Mouse (Mus musculus) neutrophil, adult 5-6 weeks (primary cell): ENCODE measurements around the gene Mogat2. TPM values are rescaled to one million over a fixed set of nuclear protein-coding genes. Genes with fewer than 3 reads are reported as not detected.

ENCODE experiments used
- ATAC-seq: fragments of 151-379, 151-347 bp; 2 replicates; pipeline ENCODE4 v1.8.0; 2017; ENCODE audit warnings: mild to moderate bottlenecking, moderate TSS enrichment; ENCODE audit not compliant: insufficient number of reproducible peaks, poor library complexity, low FRiP score, severe bottlenecking; ENCODE audit errors: extremely low read depth
- total RNA-seq: library from RNA; stranded (forward); fragments of 200-1000 nt; gene quantifications from 2 replicates; pipeline ENCODE4 v1.2.3, GENCODE M21; 2017

Gene Mogat2
- total RNA-seq, 1 experiment from 2014 or later = not detected

GRCm38 (mm10) chr7:99206364-99206763, 32.1 kb downstream of the Mogat2 start:
- no peak for ATAC-seq

GRCm38 (mm10) chr7:99202163-99202562, 36.3 kb downstream of the Mogat2 start:
- no peak for ATAC-seq

- no peak for ATAC-seq
Observed at GRCm38 (mm10) chr7:99200290-99200689, 38.1 kb downstream of the Mogat2 start.

GRCm38 (mm10) chr7:99199451-99200175, 38.8 kb downstream of the Mogat2 start:
- no peak for ATAC-seq

- ATAC-seq = no peak
Observed at GRCm38 (mm10) chr7:99198811-99199210, 39.6 kb downstream of the Mogat2 start.

GRCm38 (mm10) chr7:99194511-99194910, 43.9 kb downstream of the Mogat2 start:
- ATAC-seq = no peak

GRCm38 (mm10) chr7:99193926-99194325, 44.5 kb downstream of the Mogat2 start:
- no peak for ATAC-seq

- no peak for ATAC-seq
Observed at GRCm38 (mm10) chr7:99191411-99191810, 47.0 kb downstream of the Mogat2 start.

- ATAC-seq = peak; percentile 83
Observed at GRCm38 (mm10) chr7:99189885-99190284, 48.5 kb downstream of the Mogat2 start.

- ATAC-seq = no peak
Observed at GRCm38 (mm10) chr7:99188630-99189029, 49.8 kb downstream of the Mogat2 start.

GRCm38 (mm10) chr7:99187451-99187850, 51.0 kb downstream of the Mogat2 start:
- ATAC-seq = no peak

- ATAC-seq = no peak
Observed at GRCm38 (mm10) chr7:99185405-99185804, 53.0 kb downstream of the Mogat2 start.

GRCm38 (mm10) chr7:99183751-99184150, 54.7 kb downstream of the Mogat2 start:
- ATAC-seq = peak; percentile 44

- peak; percentile 69 for ATAC-seq
Observed at GRCm38 (mm10) chr7:99182432-99183172, 55.8 kb downstream of the Mogat2 start, which contains the start of gene Dgat2. Gene Dgat2 (minus strand): TSS chr7:99182719.

- ATAC-seq = peak; percentile 25; the same call in 1 of the 2 replicates
Observed at GRCm38 (mm10) chr7:99181619-99182431, 56.6 kb downstream of the Mogat2 start.

- no peak for ATAC-seq
Observed at GRCm38 (mm10) chr7:99180162-99180561, 58.3 kb downstream of the Mogat2 start.

GRCm38 (mm10) chr7:99179271-99179670, 59.1 kb downstream of the Mogat2 start:
- ATAC-seq = no peak

- ATAC-seq = no peak
Observed at GRCm38 (mm10) chr7:99177386-99177785, 61.0 kb downstream of the Mogat2 start.

- no peak for ATAC-seq
Observed at GRCm38 (mm10) chr7:99175666-99176065, 62.8 kb downstream of the Mogat2 start.
